Mouse (Mus musculus): ENCODE results near the gene H2al1b.
"Not testable (repeated sequence)": the region's sequence is repeated elsewhere in the genome, so short reads cannot be mapped to it uniquely, and the experiment has no call there.

H2al1b gene

GRCm38 (mm10) chrX:11302132-11302531, at the start of gene H2al1b:
H2al1b (plus strand) TSS chrX:11302432.
- in situ Hi-C loops (cut with MboI; ENCODE audit: unreplicated experiment in 2 of 2) = not testable (repeated sequence)

- in situ Hi-C loops (cut with MboI; ENCODE audit: unreplicated experiment in 2 of 2) = loop anchor here in 1 of 2 experiments (25.0 kb wide), 1 partner anchor 108 kb away; no protein-coding TSS in a partner anchor
These were observed 48.2 kb upstream of the H2al1b start for GRCm38 (mm10) chrX:11254062-11254461.

GRCm38 (mm10) chrX:11254521-11255207, 47.6 kb upstream of the H2al1b start:
- in situ Hi-C loops (cut with MboI; ENCODE audit: unreplicated experiment in 2 of 2) = loop anchor here in 1 of 2 experiments (25.0 kb wide), 1 partner anchor 108 kb away; no protein-coding TSS in a partner anchor

- in situ Hi-C loops (cut with MboI; ENCODE audit: unreplicated experiment in 2 of 2) = loop anchor here in 1 of 2 experiments (25.0 kb wide), 1 partner anchor 107 kb away; no protein-coding TSS in a partner anchor
These were observed 46.5 kb upstream of the H2al1b start for GRCm38 (mm10) chrX:11255564-11256360.

- in situ Hi-C loops (cut with MboI; ENCODE audit: unreplicated experiment in 2 of 2) = loop anchor here in 1 of 2 experiments (25.0 kb wide), 1 partner anchor 97 kb away; no protein-coding TSS in a partner anchor
These were observed 37.3 kb upstream of the H2al1b start for GRCm38 (mm10) chrX:11264918-11265317.

GRCm38 (mm10) chrX:11267791-11268190, 34.4 kb upstream of the H2al1b start:
- in situ Hi-C loops (cut with MboI; ENCODE audit: unreplicated experiment in 2 of 2) = loop anchor here in 1 of 2 experiments (25.0 kb wide), 1 partner anchor 95 kb away; no protein-coding TSS in a partner anchor

GRCm38 (mm10) chrX:11269074-11269473, 33.2 kb upstream of the H2al1b start:
- in situ Hi-C loops (cut with MboI; ENCODE audit: unreplicated experiment in 2 of 2) = loop anchor here in 1 of 2 experiments (25.0 kb wide), 1 partner anchor 93 kb away; no protein-coding TSS in a partner anchor

- in situ Hi-C loops (cut with MboI; ENCODE audit: unreplicated experiment in 2 of 2) = loop anchor here (10.0 to 25.0 kb wide), 2 partner anchors 72 to 89 kb away; no protein-coding TSS in a partner anchor
These were observed 29.0 kb upstream of the H2al1b start for GRCm38 (mm10) chrX:11273190-11273589.

- in situ Hi-C loops (cut with MboI; ENCODE audit: unreplicated experiment in 2 of 2) = loop anchor here in 1 of 2 experiments (10.0 kb wide), 1 partner anchor 68 kb away; no protein-coding TSS in a partner anchor
These were observed 25.1 kb upstream of the H2al1b start for GRCm38 (mm10) chrX:11277083-11277482.

GRCm38 (mm10) chrX:11280741-11281140, 21.5 kb upstream of the H2al1b start:
- in situ Hi-C loops (cut with MboI; ENCODE audit: unreplicated experiment in 2 of 2) = loop anchor here in 1 of 2 experiments (10.0 kb wide), 1 partner anchor 164 kb away; no protein-coding TSS in a partner anchor

GRCm38 (mm10) chrX:11288306-11288882, 13.8 kb upstream of the H2al1b start:
- in situ Hi-C loops (cut with MboI; ENCODE audit: unreplicated experiment in 2 of 2) = loop anchor here in 1 of 2 experiments (10.0 kb wide), 1 partner anchor 156 kb away; no protein-coding TSS in a partner anchor

- in situ Hi-C loops (cut with MboI; ENCODE audit: unreplicated experiment in 2 of 2) = loop anchor here in 1 of 2 experiments (10.0 kb wide), 1 partner anchor 156 kb away; no protein-coding TSS in a partner anchor
These were observed 13.0 kb upstream of the H2al1b start for GRCm38 (mm10) chrX:11289244-11289643.

- in situ Hi-C loops (cut with MboI; ENCODE audit: unreplicated experiment in 2 of 2) = not testable (repeated sequence)
These were observed 3.3 kb upstream of the H2al1b start, which contains the start of gene H2al1a for GRCm38 (mm10) chrX:11298957-11299356. H2al1a (plus strand) TSS chrX:11299257.

GRCm38 (mm10) chrX:11305355-11305754, 3.1 kb downstream of the H2al1b start, which contains the start of gene H2al1c:
H2al1c (plus strand) TSS chrX:11305655.
- in situ Hi-C loops (cut with MboI; ENCODE audit: unreplicated experiment in 2 of 2) = not testable (repeated sequence)

GRCm38 (mm10) chrX:11308524-11308923, 6.3 kb downstream of the H2al1b start, which contains the start of gene H2al1d:
H2al1d (plus strand) TSS chrX:11308824.
- in situ Hi-C loops (cut with MboI; ENCODE audit: unreplicated experiment in 2 of 2) = not testable (repeated sequence)

- in situ Hi-C loops (cut with MboI; ENCODE audit: unreplicated experiment in 2 of 2) = not testable (repeated sequence)
These were observed 9.4 kb downstream of the H2al1b start, which contains the start of gene H2al1e for GRCm38 (mm10) chrX:11311634-11312033. H2al1e (plus strand) TSS chrX:11311934.

GRCm38 (mm10) chrX:11314858-11315257, 12.6 kb downstream of the H2al1b start, which contains the start of gene H2al1f:
H2al1f (plus strand) TSS chrX:11315158.
- in situ Hi-C loops (cut with MboI; ENCODE audit: unreplicated experiment in 2 of 2) = not testable (repeated sequence)

GRCm38 (mm10) chrX:11317956-11318355, 15.7 kb downstream of the H2al1b start, which contains the start of gene H2al1g:
H2al1g (plus strand) TSS chrX:11318256.
- in situ Hi-C loops (cut with MboI; ENCODE audit: unreplicated experiment in 2 of 2) = not testable (repeated sequence)

GRCm38 (mm10) chrX:11321192-11321591, 19.0 kb downstream of the H2al1b start, which contains the start of gene H2al1h:
H2al1h (plus strand) TSS chrX:11321492.
- in situ Hi-C loops (cut with MboI; ENCODE audit: unreplicated experiment in 2 of 2) = not testable (repeated sequence)

- in situ Hi-C loops (cut with MboI; ENCODE audit: unreplicated experiment in 2 of 2) = not testable (repeated sequence)
These were observed 22.1 kb downstream of the H2al1b start, which contains the start of gene H2al1i for GRCm38 (mm10) chrX:11324359-11324758. H2al1i (plus strand) TSS chrX:11324659.
